Comparison of ENCODE assay signal across 1 mouse cellular context in genomic region chr8:20566753-20567152, GRCm38 (mm10). TPM values are rescaled to one million over a fixed set of nuclear protein-coding genes. Genes with fewer than 3 reads are reported as not detected.
"Had no signal": no experiment of that assay in that cellular context is flagged by ENCODE, and none has a peak within 500 bp of the region (broad histone marks: within the 10 kb centered on the region; RNA-seq: fewer than 3 reads in every experiment).

No protein-coding gene starts in this region.

RNA-seq across cellular contexts. Expression of gene Gm21119, which starts 48.0 kb away (rescaled TPM):
- total RNA-seq: megakaryocyte, adult 5-6 weeks had no signal
